Mouse (Mus musculus): ENCODE measurements around the gene Mgat3. TPM values are rescaled to one million over a fixed set of nuclear protein-coding genes. Genes with fewer than 3 reads are reported as not detected.

Gene Mgat3
- polyA plus RNA-seq, 2 experiments = 0.33 to 0.95 TPM

GRCm38 (mm10) chr15:80181561-80181960, 8.0 kb downstream of the Mgat3 start:
- peak overlapping the region; percentile 46; the same call in 1 of the 2 replicates for H3K27ac ChIP-seq
- peaks cover 15 to 26% of the 10 kb centered on the region in 2 experiments for H3K4me1 ChIP-seq (replicated peaks; ENCODE audit: control insufficient read depth in 2 of 2, insufficient read depth in 2 of 2, low read length in 1 of 2)
- WGBS (ENCODE audit: insufficient replicate concordance) = 63% methylated on average over 7 of the region's 7 CpGs
- no peak for DNase-seq (ENCODE audit: low read depth in 3 of 3, low spot score in 3 of 3)
- H3K9me3 ChIP-seq (ENCODE audit: control insufficient read depth, low read length) = no peaks in the 10 kb centered on the region
- no peaks in the 10 kb centered on the region; the same call in 1 of the 2 replicates for H3K27me3 ChIP-seq (ENCODE audit: control insufficient read depth, insufficient read depth, low read length)
- TF ChIP-seq EP300 (IDR thresholded peaks at IDR 0.05; ENCODE audit: low read depth) (no peak), CTCF (IDR thresholded peaks at IDR 0.05; ENCODE audit: low read depth) (no peak)
- H3K9ac ChIP-seq (replicated peaks) = no peak overlapping the region
- no peak overlapping the region for H3K4me2 ChIP-seq (ENCODE audit: low read depth)
- ATAC-seq (ENCODE audit: insufficient read depth) = no peak
- no peaks in the 10 kb centered on the region for H3K36me3 ChIP-seq (replicated peaks; ENCODE audit: control insufficient read depth, insufficient read depth, low read depth)
- H3K4me3 ChIP-seq (ENCODE audit: insufficient read depth in 1 of 2, low read depth in 2 of 2, low read length in 2 of 2) = no peak overlapping the region

DNA sequence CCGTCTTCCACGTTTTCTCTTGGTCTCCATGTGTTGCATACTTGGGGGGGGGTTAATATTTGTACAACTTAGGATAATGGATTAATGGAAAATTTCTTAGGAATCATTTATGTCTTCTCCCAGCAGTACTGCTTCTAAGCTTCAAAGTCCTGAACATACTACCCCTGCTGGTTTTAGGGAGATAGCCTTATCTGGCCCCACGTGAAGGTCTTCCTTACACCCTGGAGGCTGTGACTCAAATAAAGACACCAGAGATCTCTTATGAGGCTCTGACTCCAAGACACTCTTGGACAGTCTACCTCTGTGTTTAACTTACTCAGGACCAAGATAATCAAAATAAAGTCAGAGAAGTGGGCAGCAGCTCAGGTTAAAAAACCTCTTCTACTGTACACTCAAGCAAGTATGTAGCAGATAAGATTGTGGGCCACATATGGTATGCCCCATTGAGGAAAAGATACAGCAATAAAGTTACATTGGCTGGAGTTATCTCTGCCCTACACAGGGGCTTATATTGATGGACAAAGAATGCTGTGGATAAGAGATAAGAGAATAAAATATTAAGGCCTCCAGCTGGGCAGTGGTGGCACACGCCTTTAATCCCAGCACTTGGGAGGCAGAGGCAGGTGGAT, 8.7 kb downstream of the Mgat3 start:
- peak overlapping the region; percentile 46 for H3K27ac ChIP-seq
- DNase-seq (ENCODE audit: low read depth in 3 of 3, low spot score in 3 of 3) = peak; percentile 37 to 59 (median 51)
- H3K36me3 ChIP-seq (replicated peaks; ENCODE audit: control insufficient read depth, insufficient read depth, low read depth) = no peaks in the 10 kb centered on the region
- peaks cover 15 to 26% of the 10 kb centered on the region in 2 experiments for H3K4me1 ChIP-seq (replicated peaks; ENCODE audit: control insufficient read depth in 2 of 2, insufficient read depth in 2 of 2, low read length in 1 of 2)
- WGBS (ENCODE audit: insufficient replicate concordance) = 53% methylated on average over 4 of the region's 4 CpGs
- H3K4me2 ChIP-seq (ENCODE audit: low read depth) = peak overlapping the region; percentile 28; the same call in 1 of the 2 replicates
- H3K9ac ChIP-seq (replicated peaks) = no peak overlapping the region
- peak; percentile 90 for ATAC-seq (ENCODE audit: insufficient read depth)
- H3K4me3 ChIP-seq (ENCODE audit: insufficient read depth in 1 of 2, low read depth in 2 of 2, low read length in 2 of 2) = no peak overlapping the region
- H3K27me3 ChIP-seq (ENCODE audit: control insufficient read depth, insufficient read depth, low read length) = no peaks in the 10 kb centered on the region; the same call in 1 of the 2 replicates
- H3K9me3 ChIP-seq (ENCODE audit: control insufficient read depth, low read length) = no peaks in the 10 kb centered on the region
- TF ChIP-seq CTCF (IDR thresholded peaks at IDR 0.05; ENCODE audit: low read depth) = no peak
- peak; percentile 82 for TF ChIP-seq EP300 (IDR thresholded peaks at IDR 0.05; ENCODE audit: low read depth)

GRCm38 (mm10) chr15:80188927-80189326, 15.4 kb downstream of the Mgat3 start:
- Histone ChIP-seq H3K9me3 (ENCODE audit: control insufficient read depth, low read length) (no peaks in the 10 kb centered on the region), H3K4me1 (replicated peaks; ENCODE audit: control insufficient read depth in 2 of 2, insufficient read depth in 2 of 2, low read length in 1 of 2) (peaks cover 0 to 16% of the 10 kb centered on the region in 2 experiments; a peak in 2 of 4 replicates), H3K4me2 (ENCODE audit: low read depth) (no peak overlapping the region), H3K27me3 (ENCODE audit: control insufficient read depth, insufficient read depth, low read length) (no peaks in the 10 kb centered on the region), H3K27ac (no peak overlapping the region), H3K9ac (replicated peaks) (no peak overlapping the region), H3K4me3 (ENCODE audit: insufficient read depth in 1 of 2, low read depth in 2 of 2, low read length in 2 of 2) (no peak overlapping the region), H3K36me3 (replicated peaks; ENCODE audit: control insufficient read depth, insufficient read depth, low read depth) (no peaks in the 10 kb centered on the region)
- no peak for DNase-seq (ENCODE audit: low read depth in 3 of 3, low spot score in 3 of 3)
- no peak for ATAC-seq (ENCODE audit: insufficient read depth)
- TF ChIP-seq EP300 (IDR thresholded peaks at IDR 0.05; ENCODE audit: low read depth) (no peak), CTCF (IDR thresholded peaks at IDR 0.05; ENCODE audit: low read depth) (no peak)
- 61% methylated on average over 5 of the region's 5 CpGs for WGBS (ENCODE audit: insufficient replicate concordance)

DNA sequence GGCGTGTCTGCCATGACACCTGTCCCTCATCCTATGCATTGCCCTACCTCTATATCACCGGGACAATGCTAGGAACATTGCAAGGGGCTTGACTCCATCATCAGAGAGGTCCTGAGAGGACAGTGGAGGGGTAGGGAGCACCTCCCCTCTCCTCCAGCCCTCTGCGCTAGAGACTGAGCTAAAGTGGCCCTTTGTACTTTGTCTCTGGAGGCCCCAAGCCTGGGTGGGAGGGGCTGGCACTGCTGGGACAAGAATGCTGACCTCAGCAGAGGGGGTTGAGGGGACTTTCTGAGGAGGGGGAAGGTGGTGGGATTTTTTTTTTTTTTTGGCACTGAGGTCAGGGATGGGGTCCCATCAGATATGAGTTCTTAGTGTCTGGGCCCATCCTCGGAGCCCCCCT, 16.6 kb downstream of the Mgat3 start:
- Histone ChIP-seq H3K4me1 (replicated peaks; ENCODE audit: control insufficient read depth in 2 of 2, insufficient read depth in 2 of 2, low read length in 1 of 2) (peaks cover 0 to 16% of the 10 kb centered on the region in 2 experiments; a peak in 2 of 4 replicates), H3K9me3 (ENCODE audit: control insufficient read depth, low read length) (no peaks in the 10 kb centered on the region), H3K4me3 (ENCODE audit: insufficient read depth in 1 of 2, low read depth in 2 of 2, low read length in 2 of 2) (no peak overlapping the region), H3K36me3 (replicated peaks; ENCODE audit: control insufficient read depth, insufficient read depth, low read depth) (no peaks in the 10 kb centered on the region), H3K27ac (no peak overlapping the region), H3K9ac (replicated peaks) (no peak overlapping the region), H3K4me2 (ENCODE audit: low read depth) (no peak overlapping the region), H3K27me3 (ENCODE audit: control insufficient read depth, insufficient read depth, low read length) (no peaks in the 10 kb centered on the region)
- 56% methylated on average over 4 of the region's 4 CpGs for WGBS (ENCODE audit: insufficient replicate concordance)
- no peak for TF ChIP-seq EP300 (IDR thresholded peaks at IDR 0.05; ENCODE audit: low read depth)
- no peak for TF ChIP-seq CTCF (IDR thresholded peaks at IDR 0.05; ENCODE audit: low read depth)
- no peak for DNase-seq (ENCODE audit: low read depth in 3 of 3, low spot score in 3 of 3)
- ATAC-seq (ENCODE audit: insufficient read depth) = no peak

DNA sequence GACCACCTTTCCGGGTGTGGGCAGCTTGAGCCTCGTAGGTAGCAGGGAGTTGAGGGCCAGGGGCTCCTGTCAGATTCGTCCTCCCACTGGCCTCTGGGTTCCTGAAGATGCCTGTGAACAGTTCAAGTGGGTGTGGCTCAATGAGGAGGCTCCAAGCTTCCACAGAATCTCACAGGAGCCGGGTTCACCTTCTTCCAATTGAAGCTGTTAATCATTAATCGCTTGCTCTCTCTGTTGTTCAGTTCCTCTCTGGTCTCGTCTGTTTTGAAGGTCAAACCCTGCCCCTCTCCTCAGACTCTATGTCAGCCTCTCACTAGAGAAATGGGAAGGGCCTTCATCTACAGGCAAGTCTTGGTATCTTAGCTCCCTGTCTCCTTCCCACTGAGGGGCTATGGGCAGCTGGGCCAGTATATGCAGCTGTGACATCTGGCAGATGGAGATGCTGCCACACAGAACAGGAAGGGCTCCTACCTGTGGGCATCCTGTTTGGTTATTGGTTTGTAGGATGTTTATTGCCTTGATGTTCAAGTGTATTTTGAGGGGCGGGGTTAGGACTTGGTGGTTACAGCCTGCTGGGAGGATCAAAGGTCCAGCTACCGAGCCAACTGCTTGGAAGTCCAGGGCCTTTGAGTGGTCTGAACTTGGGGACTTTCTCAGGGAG, 18.2 kb downstream of the Mgat3 start:
- H3K9me3 ChIP-seq (ENCODE audit: control insufficient read depth, low read length) = no peaks in the 10 kb centered on the region
- 41% methylated on average over 8 of the region's 8 CpGs for WGBS (ENCODE audit: insufficient replicate concordance)
- no peak for DNase-seq (ENCODE audit: low read depth in 3 of 3, low spot score in 3 of 3)
- no peak overlapping the region for H3K27ac ChIP-seq
- no peak for TF ChIP-seq EP300 (IDR thresholded peaks at IDR 0.05; ENCODE audit: low read depth)
- no peak for TF ChIP-seq CTCF (IDR thresholded peaks at IDR 0.05; ENCODE audit: low read depth)
- H3K27me3 ChIP-seq (ENCODE audit: control insufficient read depth, insufficient read depth, low read length) = no peaks in the 10 kb centered on the region
- peaks cover 0 to 16% of the 10 kb centered on the region in 2 experiments; a peak in 1 of 4 replicates for H3K4me1 ChIP-seq (replicated peaks; ENCODE audit: control insufficient read depth in 2 of 2, insufficient read depth in 2 of 2, low read length in 1 of 2)
- H3K36me3 ChIP-seq (replicated peaks; ENCODE audit: control insufficient read depth, insufficient read depth, low read depth) = no peaks in the 10 kb centered on the region
- no peak overlapping the region for H3K4me2 ChIP-seq (ENCODE audit: low read depth)
- no peak overlapping the region for H3K9ac ChIP-seq (replicated peaks)
- H3K4me3 ChIP-seq (ENCODE audit: insufficient read depth in 1 of 2, low read depth in 2 of 2, low read length in 2 of 2) = no peak overlapping the region
- no peak for ATAC-seq (ENCODE audit: insufficient read depth)
